Mouse (Mus musculus): Measurements from ENCODE around the gene Nxph3. TPM values are rescaled to one million over a fixed set of nuclear protein-coding genes. Genes with fewer than 3 reads are reported as not detected.
"Not testable (repeated sequence)": the region's sequence is repeated elsewhere in the genome, so short reads cannot be mapped to it uniquely, and the experiment has no call there.

Gene Nxph3
- polyA plus RNA-seq, 1 experiment from 2014 or later = 0.29 TPM

- Histone ChIP-seq H3K36me3 (no peaks in the 10 kb centered on the region), H3K27me3 (no peaks in the 10 kb centered on the region), H3K27ac (no peak overlapping the region), H3K9ac (no peak overlapping the region), H3K9me3 (no peaks in the 10 kb centered on the region), H3K4me3 (no peak overlapping the region), H3K4me2 (no peak overlapping the region), H3K4me1 (peaks cover 22% of the 10 kb centered on the region)
- 73% methylated on average over 6 of the region's 6 CpGs for WGBS
- no peak for ATAC-seq (ENCODE audit: borderline replicate concordance, extremely low read depth, low FRiP score, low TSS enrichment)
These were observed 10.1 kb downstream of the Nxph3 start for GRCm38 (mm10) chr11:95504271-95504731.

- 37% methylated on average over 10 of the region's 10 CpGs for WGBS
- Histone ChIP-seq H3K27me3 (no peaks in the 10 kb centered on the region), H3K4me1 (peaks cover 19% of the 10 kb centered on the region), H3K9me3 (no peaks in the 10 kb centered on the region), H3K4me2 (no peak overlapping the region), H3K36me3 (no peaks in the 10 kb centered on the region), H3K27ac (no peak overlapping the region), H3K4me3 (no peak overlapping the region), H3K9ac (no peak overlapping the region)
- no peak for ATAC-seq (ENCODE audit: borderline replicate concordance, extremely low read depth, low FRiP score, low TSS enrichment)
These were observed 10.7 kb downstream of the Nxph3 start for GRCm38 (mm10) chr11:95503581-95504180.

- H3K4me3 ChIP-seq; H3K36me3 ChIP-seq; H3K4me1 ChIP-seq; H3K4me2 ChIP-seq; ATAC-seq (ENCODE audit: borderline replicate concordance, extremely low read depth, low FRiP score, low TSS enrichment); H3K9ac ChIP-seq; H3K9me3 ChIP-seq; H3K27me3 ChIP-seq; H3K27ac ChIP-seq: not testable (repeated sequence)
- 83% methylated on average over 8 of the region's 8 CpGs for WGBS
These were observed 12.5 kb downstream of the Nxph3 start for GRCm38 (mm10) chr11:95501826-95502225.

GRCm38 (mm10) chr11:95500836-95501235, 13.5 kb downstream of the Nxph3 start:
- no peak overlapping the region for H3K4me3 ChIP-seq
- peaks cover 6% of the 10 kb centered on the region; the same call in 1 of the 2 replicates for H3K36me3 ChIP-seq
- no peak overlapping the region for H3K4me2 ChIP-seq
- H3K9ac ChIP-seq = no peak overlapping the region
- WGBS = 41% methylated on average over 3 of the region's 3 CpGs
- H3K4me1 ChIP-seq = peaks cover 8% of the 10 kb centered on the region
- no peak for ATAC-seq (ENCODE audit: borderline replicate concordance, extremely low read depth, low FRiP score, low TSS enrichment)
- H3K27ac ChIP-seq = no peak overlapping the region
- no peaks in the 10 kb centered on the region for H3K27me3 ChIP-seq
- no peaks in the 10 kb centered on the region for H3K9me3 ChIP-seq

GRCm38 (mm10) chr11:95500412-95500811, 14.0 kb downstream of the Nxph3 start:
- peaks cover 8% of the 10 kb centered on the region for H3K4me1 ChIP-seq
- peaks cover 6% of the 10 kb centered on the region; the same call in 1 of the 2 replicates for H3K36me3 ChIP-seq
- no peak overlapping the region for H3K4me2 ChIP-seq
- H3K27ac ChIP-seq = no peak overlapping the region
- no peaks in the 10 kb centered on the region for H3K9me3 ChIP-seq
- H3K4me3 ChIP-seq = no peak overlapping the region
- no peak overlapping the region for H3K9ac ChIP-seq
- WGBS = 21% methylated on average over 4 of the region's 4 CpGs
- ATAC-seq (ENCODE audit: borderline replicate concordance, extremely low read depth, low FRiP score, low TSS enrichment) = no peak
- H3K27me3 ChIP-seq = no peaks in the 10 kb centered on the region

GRCm38 (mm10) chr11:95497921-95498320, 16.4 kb downstream of the Nxph3 start:
- Histone ChIP-seq H3K27me3 (no peaks in the 10 kb centered on the region), H3K4me1 (no peaks in the 10 kb centered on the region), H3K27ac (no peak overlapping the region), H3K36me3 (peaks cover 18% of the 10 kb centered on the region), H3K9me3 (no peaks in the 10 kb centered on the region), H3K9ac (no peak overlapping the region), H3K4me2 (no peak overlapping the region), H3K4me3 (no peak overlapping the region)
- WGBS = 90% methylated on average over 5 of the region's 5 CpGs
- no peak for ATAC-seq (ENCODE audit: borderline replicate concordance, extremely low read depth, low FRiP score, low TSS enrichment)

- Histone ChIP-seq H3K4me3 (no peak overlapping the region), H3K36me3 (peaks cover 29% of the 10 kb centered on the region), H3K27ac (no peak overlapping the region), H3K27me3 (no peaks in the 10 kb centered on the region), H3K4me1 (no peaks in the 10 kb centered on the region), H3K9me3 (no peaks in the 10 kb centered on the region), H3K9ac (no peak overlapping the region), H3K4me2 (no peak overlapping the region)
- no peak for ATAC-seq (ENCODE audit: borderline replicate concordance, extremely low read depth, low FRiP score, low TSS enrichment)
- 82% methylated on average over 9 of the region's 9 CpGs for WGBS
These were observed 18.5 kb downstream of the Nxph3 start for GRCm38 (mm10) chr11:95495883-95496282.

- H3K4me3 ChIP-seq = no peak overlapping the region
- no peak overlapping the region for H3K9ac ChIP-seq
- WGBS = 77% methylated on average over 3 of the region's 3 CpGs
- H3K4me1 ChIP-seq = no peaks in the 10 kb centered on the region
- no peak overlapping the region for H3K27ac ChIP-seq
- H3K9me3 ChIP-seq = no peaks in the 10 kb centered on the region
- peaks cover 41% of the 10 kb centered on the region for H3K36me3 ChIP-seq
- no peaks in the 10 kb centered on the region for H3K27me3 ChIP-seq
- H3K4me2 ChIP-seq = no peak overlapping the region
- ATAC-seq (ENCODE audit: borderline replicate concordance, extremely low read depth, low FRiP score, low TSS enrichment) = no peak
These were observed 20.0 kb downstream of the Nxph3 start for GRCm38 (mm10) chr11:95494374-95494773.

- H3K4me1 ChIP-seq = no peaks in the 10 kb centered on the region
- no peak for ATAC-seq (ENCODE audit: borderline replicate concordance, extremely low read depth, low FRiP score, low TSS enrichment)
- H3K4me2 ChIP-seq = no peak overlapping the region
- peaks cover 41% of the 10 kb centered on the region for H3K36me3 ChIP-seq
- no peaks in the 10 kb centered on the region for H3K27me3 ChIP-seq
- no peak overlapping the region for H3K4me3 ChIP-seq
- no peak overlapping the region for H3K9ac ChIP-seq
- no peak overlapping the region for H3K27ac ChIP-seq
- 83% methylated on average over 9 of the region's 9 CpGs for WGBS
- H3K9me3 ChIP-seq = no peaks in the 10 kb centered on the region
These were observed 20.4 kb downstream of the Nxph3 start for GRCm38 (mm10) chr11:95493950-95494349.

- Histone ChIP-seq H3K9ac (no peak overlapping the region), H3K36me3 (peaks cover 42% of the 10 kb centered on the region), H3K27ac (no peak overlapping the region), H3K4me1 (no peaks in the 10 kb centered on the region), H3K4me3 (no peak overlapping the region), H3K9me3 (no peaks in the 10 kb centered on the region), H3K27me3 (no peaks in the 10 kb centered on the region), H3K4me2 (no peak overlapping the region)
- ATAC-seq (ENCODE audit: borderline replicate concordance, extremely low read depth, low FRiP score, low TSS enrichment) = no peak
- whole genome bisulfite sequencing = 81% methylated on average over 4 of the region's 4 CpGs
These were observed 21.4 kb downstream of the Nxph3 start for GRCm38 (mm10) chr11:95493010-95493409.

- WGBS = 86% methylated on average over 4 of the region's 4 CpGs
- Histone ChIP-seq H3K4me1 (no peaks in the 10 kb centered on the region), H3K27me3 (no peaks in the 10 kb centered on the region), H3K9ac (no peak overlapping the region), H3K4me3 (no peak overlapping the region), H3K36me3 (peaks cover 43% of the 10 kb centered on the region), H3K27ac (no peak overlapping the region), H3K4me2 (no peak overlapping the region), H3K9me3 (no peaks in the 10 kb centered on the region)
- ATAC-seq (ENCODE audit: borderline replicate concordance, extremely low read depth, low FRiP score, low TSS enrichment) = no peak
These were observed 22.1 kb downstream of the Nxph3 start for GRCm38 (mm10) chr11:95492256-95492655.

GRCm38 (mm10) chr11:95490104-95490503, 24.3 kb downstream of the Nxph3 start:
- WGBS = 85% methylated on average over 14 of the region's 14 CpGs
- Histone ChIP-seq H3K4me3 (no peak overlapping the region), H3K36me3 (peaks cover 58% of the 10 kb centered on the region), H3K9ac (no peak overlapping the region), H3K9me3 (no peaks in the 10 kb centered on the region), H3K27ac (no peak overlapping the region), H3K27me3 (no peaks in the 10 kb centered on the region), H3K4me1 (no peaks in the 10 kb centered on the region), H3K4me2 (no peak overlapping the region)
- no peak for ATAC-seq (ENCODE audit: borderline replicate concordance, extremely low read depth, low FRiP score, low TSS enrichment)

- Histone ChIP-seq H3K9me3 (no peaks in the 10 kb centered on the region), H3K36me3 (peaks cover 67% of the 10 kb centered on the region), H3K4me3 (no peak overlapping the region), H3K4me1 (no peaks in the 10 kb centered on the region), H3K27me3 (no peaks in the 10 kb centered on the region), H3K9ac (no peak overlapping the region), H3K4me2 (no peak overlapping the region), H3K27ac (no peak overlapping the region)
- WGBS = 96% methylated on average over 2 of the region's 2 CpGs
- ATAC-seq (ENCODE audit: borderline replicate concordance, extremely low read depth, low FRiP score, low TSS enrichment) = no peak
These were observed 27.1 kb downstream of the Nxph3 start for GRCm38 (mm10) chr11:95487237-95487636.

Measured in lung, embryonic 15.5 days (tissue).